Mouse (Mus musculus) ES-E14 (cell line): ENCODE measurements around the gene Chrnb2.

Experiments used
- MAFK ChIP-seq: IDR thresholded peaks from 2 replicates; pipeline ENCODE4 v1.6.1; 2014; ENCODE audit warnings: mild to moderate bottlenecking, low read depth, low read length, inconsistent platforms; ENCODE audit not compliant: insufficient read depth
- ZC3H11A ChIP-seq: IDR thresholded peaks from 2 replicates; pipeline ENCODE4 v1.6.1; 2012; ENCODE audit warnings: low read depth, mild to moderate bottlenecking, inconsistent platforms, low read length, borderline replicate concordance
- ZNF384 ChIP-seq: IDR thresholded peaks from 2 replicates; pipeline ENCODE4 v1.6.1; 2012; ENCODE audit warnings: low read depth, low read length, inconsistent platforms

GRCm38 (mm10) chr3:89759786-89760185 is 4.6 kb downstream of the Chrnb2 start:
- TF ChIP-seq MAFK (no peak), ZNF384 (no peak), ZC3H11A (no peak)
